Mouse (Mus musculus): Measurements from ENCODE around the gene Rhbdf1. TPM values are rescaled to one million over a fixed set of nuclear protein-coding genes. Genes with fewer than 3 reads are reported as not detected.

Gene Rhbdf1
- total RNA-seq, 2 experiments from 2014 or later = 10.3 to 14.5 TPM

- DNase-seq (ENCODE audit: low spot score in 2 of 2) = no peak
These were observed 19.3 kb upstream of the Rhbdf1 start for GRCm38 (mm10) chr11:32241391-32241790.

- DNase-seq (ENCODE audit: low spot score in 2 of 2) = peak in 1 of 2 experiments; percentile 83
These were observed 16.2 kb upstream of the Rhbdf1 start for GRCm38 (mm10) chr11:32238093-32238860.

GRCm38 (mm10) chr11:32237411-32237795 is 15.3 kb upstream of the Rhbdf1 start:
- no peak for DNase-seq (ENCODE audit: low spot score in 2 of 2)

- peak in 1 of 2 experiments; percentile 70 for DNase-seq (ENCODE audit: low spot score in 2 of 2)
These were observed 14.8 kb upstream of the Rhbdf1 start for GRCm38 (mm10) chr11:32236712-32237410.

- no peak for DNase-seq (ENCODE audit: low spot score in 2 of 2)
These were observed 14.0 kb upstream of the Rhbdf1 start for GRCm38 (mm10) chr11:32236132-32236531.

- DNase-seq (ENCODE audit: low spot score in 2 of 2) = peak; percentile 67 to 72
These were observed 13.5 kb upstream of the Rhbdf1 start for GRCm38 (mm10) chr11:32235646-32236045.

- no peak for DNase-seq (ENCODE audit: low spot score in 2 of 2)
These were observed 12.9 kb upstream of the Rhbdf1 start for GRCm38 (mm10) chr11:32234816-32235485.

- DNase-seq (ENCODE audit: low spot score in 2 of 2) = peak in 1 of 2 experiments; percentile 53
These were observed 11.8 kb upstream of the Rhbdf1 start for GRCm38 (mm10) chr11:32233895-32234294.

GRCm38 (mm10) chr11:32232848-32233247 is 10.7 kb upstream of the Rhbdf1 start:
- no peak for DNase-seq (ENCODE audit: low spot score in 2 of 2)

GRCm38 (mm10) chr11:32231125-32231524 is 9.0 kb upstream of the Rhbdf1 start:
- DNase-seq (ENCODE audit: low spot score in 2 of 2) = peak in 1 of 2 experiments; percentile 47

- DNase-seq (ENCODE audit: low spot score in 2 of 2) = peak in 1 of 2 experiments; percentile 75
These were observed 8.1 kb upstream of the Rhbdf1 start for GRCm38 (mm10) chr11:32230220-32230619.

- no peak for DNase-seq (ENCODE audit: low spot score in 2 of 2)
These were observed 6.3 kb upstream of the Rhbdf1 start for GRCm38 (mm10) chr11:32228292-32228845.

GRCm38 (mm10) chr11:32227555-32227954 is 5.5 kb upstream of the Rhbdf1 start:
- no peak for DNase-seq (ENCODE audit: low spot score in 2 of 2)

GRCm38 (mm10) chr11:32227041-32227440 is 4.9 kb upstream of the Rhbdf1 start:
- no peak for DNase-seq (ENCODE audit: low spot score in 2 of 2)

GRCm38 (mm10) chr11:32226124-32226871 is 4.2 kb upstream of the Rhbdf1 start, which contains the start of gene Mpg:
Mpg (plus strand) TSS chr11:32226505.
- DNase-seq (ENCODE audit: low spot score in 2 of 2) = peak; percentile 86 to 92

GRCm38 (mm10) chr11:32225222-32226104 is 3.4 kb upstream of the Rhbdf1 start:
- DNase-seq (ENCODE audit: low spot score in 2 of 2) = no peak

GRCm38 (mm10) chr11:32224468-32225139 is 2.5 kb upstream of the Rhbdf1 start:
- DNase-seq (ENCODE audit: low spot score in 2 of 2) = no peak

GRCm38 (mm10) chr11:32223297-32223967 is 1.3 kb upstream of the Rhbdf1 start:
- DNase-seq (ENCODE audit: low spot score in 2 of 2) = no peak
